Mouse (Mus musculus) MEL (cell line): ENCODE measurements around the gene Naa80. TPM values are rescaled to one million over a fixed set of nuclear protein-coding genes. Genes with fewer than 3 reads are reported as not detected.
A peak's percentile ranks its signal among the peaks of the same experiment; 100 is the strongest.

Source experiments
- DNase-seq: peaks from one replicate; pipeline ENCODE4 v3.0.0; 2011; ENCODE audit warnings: low read depth, low spot score
- H3K27ac ChIP-seq: 2 replicates; pipeline ENCODE4 v1.5.1; 2012; ENCODE audit warnings: low read depth, mild to moderate bottlenecking, control low read depth, low read length, moderate library complexity; ENCODE audit not compliant: control insufficient read depth
- H3K27me3 ChIP-seq, 2 experiments: fragments of 150-350 bp in 1 of 2; sonication (generic) in 1 of 2; 2 replicates each; pipeline ENCODE4 v1.6.1; 2012; ENCODE audit warnings: low read length in 2 of 2, mild to moderate bottlenecking in 2 of 2, improper control_type of control experiment in 1 of 2, moderate library complexity in 1 of 2; ENCODE audit not compliant: insufficient read depth in 2 of 2, control insufficient read depth in 1 of 2
- H3K36me3 ChIP-seq, 2 experiments: 2 replicates each; pipeline ENCODE4 v1.6.1; 2012 to 2014; ENCODE audit warnings: low read length in 2 of 2, improper control_type of control experiment in 1 of 2, inconsistent platforms in 1 of 2, mild to moderate bottlenecking in 1 of 2; ENCODE audit not compliant: insufficient read depth in 2 of 2, control insufficient read depth in 1 of 2
- H3K4me1 ChIP-seq, 2 experiments: fragments of 150-350 bp in 1 of 2; sonication (generic) in 1 of 2; 2 replicates each; pipeline ENCODE4 v1.6.1; 2012; ENCODE audit warnings: low read length in 2 of 2, improper control_type of control experiment in 1 of 2, mild to moderate bottlenecking in 1 of 2; ENCODE audit not compliant: insufficient read depth in 2 of 2, control insufficient read depth in 1 of 2
- H3K4me3 ChIP-seq, 2 experiments: fragments of 150-350 bp in 1 of 2; sonication (generic) in 1 of 2; 2 replicates each; pipeline ENCODE4 v1.5.1; 2012; ENCODE audit warnings: low read depth in 2 of 2, low read length in 2 of 2, mild to moderate bottlenecking in 2 of 2, moderate library complexity in 2 of 2, control low read depth in 1 of 2, improper control_type of control experiment in 1 of 2; ENCODE audit not compliant: control insufficient read depth in 1 of 2, insufficient read depth in 1 of 2
- H3K79me2 ChIP-seq: 2 replicates; pipeline ENCODE4 v1.6.1; 2012; ENCODE audit warnings: mild to moderate bottlenecking, low read length, moderate library complexity; ENCODE audit not compliant: control insufficient read depth, poor library complexity, insufficient read depth
- H3K9ac ChIP-seq: 2 replicates; pipeline ENCODE4 v1.6.1; 2012; ENCODE audit warnings: low read depth, mild to moderate bottlenecking, control low read depth, low read length, moderate library complexity; ENCODE audit not compliant: control insufficient read depth, poor library complexity, severe bottlenecking
- H3K9me3 ChIP-seq: fragments of 150-350 bp; sonication (generic); replicated peaks from 2 replicates; pipeline ENCODE4 v1.6.1; 2012; ENCODE audit warnings: mild to moderate bottlenecking, low read length, improper control_type of control experiment, moderate library complexity; ENCODE audit not compliant: insufficient read depth
- BHLHE40 ChIP-seq: IDR thresholded peaks from 2 replicates; pipeline ENCODE4 v1.6.1; 2012; ENCODE audit warnings: low read depth, mild to moderate bottlenecking, inconsistent platforms, low read length, improper control_type of control experiment, borderline replicate concordance
- CHD1 ChIP-seq: IDR thresholded peaks from 2 replicates; pipeline ENCODE4 v1.6.1; 2012; ENCODE audit warnings: low read depth, mild to moderate bottlenecking, inconsistent platforms, low read length, improper control_type of control experiment
- CTCF ChIP-seq, 3 experiments: IDR thresholded peaks in 2 of 3; conservative IDR thresholded peaks in 1 of 3; 2 replicates each; pipeline ENCODE4 v1.5.1; 2011 to 2012; ENCODE audit warnings: low read length in 3 of 3, low read depth in 2 of 3, mild to moderate bottlenecking in 2 of 3, improper control_type of control experiment in 1 of 3, inconsistent platforms in 1 of 3, mixed read lengths in 1 of 3, moderate library complexity in 1 of 3; ENCODE audit not compliant: control insufficient read depth in 1 of 3, insufficient read depth in 1 of 3, poor library complexity in 1 of 3, severe bottlenecking in 1 of 3
- E2F4 ChIP-seq: IDR thresholded peaks from 2 replicates; pipeline ENCODE4 v1.6.1; 2011; ENCODE audit warnings: low read depth, low read length, improper control_type of control experiment, borderline replicate concordance
- EP300 ChIP-seq, 2 experiments: IDR thresholded peaks; 2 replicates each; pipeline ENCODE4 v1.6.1; 2011; ENCODE audit warnings: improper control_type of control experiment in 2 of 2, low read length in 2 of 2, low read depth in 1 of 2, mild to moderate bottlenecking in 1 of 2
- ETS1 ChIP-seq: IDR thresholded peaks from 2 replicates; pipeline ENCODE4 v1.6.1; 2012; ENCODE audit warnings: low read depth, mild to moderate bottlenecking, inconsistent platforms, low read length, improper control_type of control experiment, moderate library complexity
- GABPA ChIP-seq: IDR thresholded peaks from 2 replicates; pipeline ENCODE4 v1.6.1; 2012; ENCODE audit warnings: low read depth, mild to moderate bottlenecking, inconsistent platforms, low read length, improper control_type of control experiment, moderate library complexity
- GATA1 ChIP-seq: IDR thresholded peaks from 2 replicates; pipeline ENCODE4 v1.6.1; 2011; ENCODE audit warnings: low read depth, low read length, improper control_type of control experiment
- HCFC1 ChIP-seq: IDR thresholded peaks from 2 replicates; pipeline ENCODE4 v1.6.1; 2012; ENCODE audit warnings: low read depth, mild to moderate bottlenecking, inconsistent platforms, low read length, improper control_type of control experiment, moderate library complexity
- JUND ChIP-seq: IDR thresholded peaks from 2 replicates; pipeline ENCODE4 v1.6.1; 2011; ENCODE audit warnings: low read depth, mild to moderate bottlenecking, improper control_type of control experiment, low read length
- KAT2A ChIP-seq: conservative IDR thresholded peaks from 2 replicates; pipeline ENCODE4 v1.6.1; 2012; ENCODE audit warnings: low read depth, low read length, improper control_type of control experiment, inconsistent platforms
- MAZ ChIP-seq: IDR thresholded peaks from 2 replicates; pipeline ENCODE4 v1.6.1; 2012; ENCODE audit warnings: low read depth, mild to moderate bottlenecking, inconsistent platforms, low read length, improper control_type of control experiment
- MEF2A ChIP-seq: IDR thresholded peaks from 2 replicates; pipeline ENCODE4 v1.6.1; 2014; ENCODE audit warnings: low read depth, mild to moderate bottlenecking, inconsistent platforms, low read length, improper control_type of control experiment; ENCODE audit not compliant: poor library complexity, insufficient replicate concordance, severe bottlenecking; ENCODE audit errors: extremely low read depth
- MYB ChIP-seq: IDR thresholded peaks from 2 replicates; pipeline ENCODE4 v1.6.1; 2011; ENCODE audit warnings: mild to moderate bottlenecking, low read depth, low read length, improper control_type of control experiment
- NELFE ChIP-seq: IDR thresholded peaks from 2 replicates; pipeline ENCODE4 v1.6.1; 2011; ENCODE audit warnings: low read depth, low read length, improper control_type of control experiment
- NRF1 ChIP-seq: IDR thresholded peaks from 2 replicates; pipeline ENCODE4 v1.6.1; 2014; ENCODE audit warnings: low read depth, mild to moderate bottlenecking, inconsistent platforms, low read length, improper control_type of control experiment, moderate library complexity; ENCODE audit not compliant: poor library complexity, insufficient read depth, severe bottlenecking
- POLR2A ChIP-seq, 2 experiments: IDR thresholded peaks; 2 replicates each; pipeline ENCODE4 v1.6.1; 2011 to 2012; ENCODE audit warnings: low read length in 2 of 2, mild to moderate bottlenecking in 2 of 2, control low read depth in 1 of 2, improper control_type of control experiment in 1 of 2, low read depth in 1 of 2, moderate library complexity in 1 of 2; ENCODE audit not compliant: control insufficient read depth in 1 of 2, insufficient read depth in 1 of 2, poor library complexity in 1 of 2
- RCOR1 ChIP-seq: IDR thresholded peaks from 2 replicates; pipeline ENCODE4 v1.6.1; 2012; ENCODE audit warnings: low read depth, mild to moderate bottlenecking, inconsistent platforms, low read length, improper control_type of control experiment
- SIN3A ChIP-seq: IDR thresholded peaks from 2 replicates; pipeline ENCODE4 v1.6.1; 2012; ENCODE audit warnings: low read length, improper control_type of control experiment, inconsistent platforms
- SMC3 ChIP-seq: IDR thresholded peaks from 2 replicates; pipeline ENCODE4 v1.6.1; 2011; ENCODE audit warnings: low read depth, low read length, improper control_type of control experiment
- TAL1 ChIP-seq: IDR thresholded peaks from 2 replicates; pipeline ENCODE4 v1.6.1; 2012; ENCODE audit warnings: mild to moderate bottlenecking, inconsistent platforms, low read length, moderate library complexity, mixed read lengths
- USF1 ChIP-seq: IDR thresholded peaks from 2 replicates; pipeline ENCODE4 v1.6.1; 2014; ENCODE audit warnings: low read depth, mild to moderate bottlenecking, inconsistent platforms, low read length, improper control_type of control experiment, moderate library complexity
- USF2 ChIP-seq, 2 experiments: IDR thresholded peaks; 2 replicates each; pipeline ENCODE4 v1.6.1; 2011 to 2012; ENCODE audit warnings: improper control_type of control experiment in 2 of 2, low read length in 2 of 2, borderline replicate concordance in 1 of 2, inconsistent platforms in 1 of 2, low read depth in 1 of 2, mild to moderate bottlenecking in 1 of 2; ENCODE audit not compliant: insufficient read depth in 1 of 2
- ZKSCAN1 ChIP-seq: IDR thresholded peaks from 2 replicates; pipeline ENCODE4 v1.6.1; 2012; ENCODE audit warnings: low read depth, mild to moderate bottlenecking, inconsistent platforms, low read length, improper control_type of control experiment, moderate library complexity
- ZMIZ1 ChIP-seq: IDR thresholded peaks from 2 replicates; pipeline ENCODE4 v1.6.1; 2012; ENCODE audit warnings: low read depth, mild to moderate bottlenecking, inconsistent platforms, low read length, improper control_type of control experiment, moderate library complexity
- ZNF384 ChIP-seq: IDR thresholded peaks from 2 replicates; pipeline ENCODE4 v1.6.1; 2012; ENCODE audit warnings: low read depth, mild to moderate bottlenecking, inconsistent platforms, low read length, improper control_type of control experiment
- polyA plus RNA-seq, 2 experiments: library from polyadenylated mRNA; stranded (reverse) in 1 of 2; unstranded in 1 of 2; fragments of >175 nt in 1 of 2; fragments of >200 nt in 1 of 2; gene quantifications; 2 replicates each; pipeline versions ENCODE4 v1.2.1 to v1.2.4; 2012; ENCODE audit warnings: low replicate concordance in 2 of 2, low read depth in 1 of 2; ENCODE audit not compliant: insufficient read length in 2 of 2, insufficient read depth in 1 of 2, missing spikeins in 1 of 2
- total RNA-seq: library from RNA; depleted of rRNA; stranded (reverse); fragments of 300-350 nt; gene quantifications from 2 replicates; pipeline ENCODE4 v1.2.3, GENCODE M21; 2012

Naa80 gene
- total and polyA plus RNA-seq, 3 experiments: 14.3 to 74.0 TPM; not detected in 1

DNA sequence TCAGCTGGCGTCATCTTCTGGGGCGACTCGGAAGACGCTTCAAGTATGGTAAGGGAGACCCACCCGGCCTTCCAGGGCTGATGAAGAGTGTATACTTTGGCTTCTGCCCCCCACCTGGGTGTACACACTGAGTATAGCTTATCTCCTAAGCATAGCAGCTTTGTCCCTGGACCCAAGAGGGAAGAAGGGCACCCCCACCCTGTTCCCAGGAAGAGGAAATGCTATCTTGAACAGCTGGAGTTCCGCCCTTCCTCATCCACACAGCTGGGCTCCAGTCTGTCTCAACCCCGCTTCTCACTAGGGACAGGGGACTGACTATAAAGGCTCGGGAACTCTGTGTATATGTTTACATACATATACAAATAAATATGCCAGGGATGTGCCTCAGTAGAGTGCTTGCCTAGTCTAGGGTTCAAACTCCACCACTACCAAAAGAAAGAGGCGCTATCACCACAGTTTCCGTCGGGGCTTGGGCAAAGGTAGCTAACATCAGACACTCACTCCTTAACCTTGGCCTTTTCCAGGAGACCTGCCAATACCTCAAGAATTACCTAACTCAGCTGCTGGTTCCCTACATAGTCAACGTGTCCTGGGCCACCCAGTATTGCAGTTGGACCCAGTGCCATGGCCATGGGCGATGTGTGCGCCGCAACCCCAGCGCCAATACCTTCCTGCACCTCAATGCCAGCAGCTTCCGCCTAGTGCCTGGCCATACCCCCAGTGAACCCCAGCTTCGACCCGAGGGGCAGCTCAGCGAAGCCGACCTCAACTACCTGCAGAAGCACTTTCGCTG is 7.0 kb upstream of the Naa80 start:
- Histone ChIP-seq H3K9ac (peak overlapping the region; percentile 18; the same call in 1 of the 2 replicates), H3K79me2 (peaks cover 14% of the 10 kb centered on the region), H3K27ac (peak overlapping the region; percentile 58), H3K4me1 (peaks cover 9 to 47% of the 10 kb centered on the region in 2 experiments), H3K4me3 (no peak overlapping the region), H3K9me3 (no peaks in the 10 kb centered on the region), H3K36me3 (peaks cover 0 to 30% of the 10 kb centered on the region in 2 experiments; a peak in 2 of 4 replicates), H3K27me3 (no peaks in the 10 kb centered on the region)
- DNase-seq: peak; percentile 54
- TF ChIP-seq GABPA: no peak
- TF ChIP-seq POLR2A (IDR thresholded peaks at IDR 0.05; ENCODE audit: control insufficient read depth in 1 of 2, insufficient read depth in 1 of 2, low read depth in 1 of 2, low read length in 2 of 2, poor library complexity in 1 of 2): no peak
- TF ChIP-seq CTCF (IDR thresholded peaks at IDR 0.05 in 2 of 3, conservative IDR thresholded peaks at IDR 0.05 in 1 of 3; ENCODE audit: control insufficient read depth in 1 of 3, insufficient read depth in 1 of 3, low read depth in 2 of 3, low read length in 3 of 3, poor library complexity in 1 of 3, severe bottlenecking in 1 of 3): no peak
- peak; percentile 46; the same call in 1 of the 2 replicates for TF ChIP-seq GATA1
- TF ChIP-seq ZKSCAN1: no peak
- peak; percentile 98 for TF ChIP-seq ETS1
- TF ChIP-seq EP300 (IDR thresholded peaks at IDR 0.05; ENCODE audit: low read depth in 1 of 2, low read length in 2 of 2): peak; percentile 45 to 71; a peak in 3 of 4 replicates
- TF ChIP-seq BHLHE40: 0 out of 2 replicates have a peak, but pooled peaks have one; percentile 7
- TF ChIP-seq SIN3A: no peak; the same call in 1 of the 2 replicates
- TF ChIP-seq CHD1: no peak
- TF ChIP-seq MAZ: 0 out of 2 replicates have a peak, but pooled peaks have one; percentile 51
- TF ChIP-seq NRF1: no peak
- no peak for TF ChIP-seq SMC3
- 0 out of 2 replicates have a peak, but pooled peaks have one; percentile 28 for TF ChIP-seq RCOR1
- peak; percentile 49 for TF ChIP-seq HCFC1

DNA sequence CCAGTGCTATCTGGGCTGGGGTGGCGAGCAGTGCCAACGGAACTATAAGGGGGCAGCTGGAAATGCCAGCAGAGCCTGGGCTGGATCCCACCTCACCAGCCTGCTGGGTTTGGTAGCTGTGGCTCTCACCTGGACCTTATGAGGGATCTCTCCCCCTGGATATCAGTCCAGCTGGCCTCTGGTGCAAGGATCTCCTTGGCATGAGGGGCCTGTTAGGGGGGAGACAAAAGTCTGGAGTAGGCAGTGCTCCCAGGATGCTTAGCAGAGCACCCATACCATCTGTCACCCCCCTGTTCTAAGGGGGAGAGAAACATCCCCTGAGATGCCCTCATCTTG is 6.4 kb upstream of the Naa80 start:
- H3K79me2 ChIP-seq: peaks cover 14% of the 10 kb centered on the region
- TF ChIP-seq POLR2A (IDR thresholded peaks at IDR 0.05; ENCODE audit: control insufficient read depth in 1 of 2, insufficient read depth in 1 of 2, low read depth in 1 of 2, low read length in 2 of 2, poor library complexity in 1 of 2) (no peak), USF2 (IDR thresholded peaks at IDR 0.05; ENCODE audit: borderline replicate concordance in 1 of 2, insufficient read depth in 1 of 2, low read depth in 1 of 2, low read length in 2 of 2) (no peak), E2F4 (no peak), MYB (no peak), JUND (no peak), TAL1 (no peak), GABPA (no peak), NELFE (no peak), KAT2A (no peak), USF1 (no peak), MEF2A (no peak), MAZ (no peak), ZNF384 (no peak), GATA1 (no peak), ZMIZ1 (no peak)
- TF ChIP-seq, all 39 proteins: peak for 0
- H3K27ac ChIP-seq: no peak overlapping the region; the same call in 1 of the 2 replicates
- H3K27me3 ChIP-seq: no peaks in the 10 kb centered on the region
- no peak overlapping the region for H3K9ac ChIP-seq
- no peak for DNase-seq
- peaks cover 9 to 48% of the 10 kb centered on the region in 2 experiments for H3K4me1 ChIP-seq
- no peak overlapping the region for H3K4me3 ChIP-seq
- peaks cover 0 to 30% of the 10 kb centered on the region in 2 experiments; a peak in 2 of 4 replicates for H3K36me3 ChIP-seq
- no peaks in the 10 kb centered on the region for H3K9me3 ChIP-seq
